Mouse (Mus musculus) megakaryocyte, embryonic 14.5 days (primary cell): ENCODE measurements around the gene 6030498E09Rik.

Source experiments
- FLI1 ChIP-seq: IDR thresholded peaks from 2 replicates; pipeline ENCODE4 v1.6.1; 2012; ENCODE audit warnings: low read length, inconsistent platforms, mixed read lengths
- GATA1 ChIP-seq: IDR thresholded peaks from 3 replicates; pipeline ENCODE4 v1.6.1; 2012; ENCODE audit warnings: mixed read lengths, low read length, inconsistent platforms, borderline replicate concordance

DNA sequence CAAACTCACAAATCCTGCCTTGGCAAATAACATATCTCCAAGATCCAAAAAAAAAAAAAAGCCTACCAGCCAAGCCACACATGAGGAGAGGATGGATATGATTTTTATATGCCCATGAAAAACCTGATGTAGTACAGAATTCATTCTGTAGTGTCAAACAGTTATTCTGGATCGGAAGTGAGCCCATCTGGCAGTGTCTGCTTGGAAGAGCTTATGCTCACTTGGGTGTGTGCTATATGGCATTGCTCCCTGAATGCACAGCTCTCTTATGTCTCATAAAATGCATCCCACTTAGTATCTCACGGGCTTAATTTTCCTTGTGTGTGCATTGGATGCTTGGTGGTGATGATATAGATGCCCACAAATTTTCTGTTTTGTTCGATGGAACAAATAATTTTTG, 21.9 kb downstream of the 6030498E09Rik start:
- TF ChIP-seq FLI1 (no peak), GATA1 (no peak)
